Mouse (Mus musculus) hindbrain, embryonic 14.5 days (tissue): ENCODE measurements around the gene Tcf20. TPM values are rescaled to one million over a fixed set of nuclear protein-coding genes. Genes with fewer than 3 reads are reported as not detected.
"Not testable (repeated sequence)": the region's sequence is repeated elsewhere in the genome, so short reads cannot be mapped to it uniquely, and the experiment has no call there.

Source experiments
- ATAC-seq: fragments of 200-750 bp; cut with Nextera tagmentation; 2 replicates; pipeline ENCODE4 v1.8.0; 2017; ENCODE audit warnings: moderate number of reproducible peaks, mild to moderate bottlenecking, moderate TSS enrichment, moderate library complexity; ENCODE audit not compliant: low FRiP score
- DNase-seq: peaks from one replicate; pipeline ENCODE4 v3.0.0-alpha.2; 2015; ENCODE audit warnings: low spot score
- H3K27ac ChIP-seq: fragments of 300-500 bp; sonication (generic); 2 replicates; pipeline ENCODE4 v1.5.1; 2014; ENCODE audit warnings: mild to moderate bottlenecking, moderate library complexity
- H3K27me3 ChIP-seq: fragments of 300-500 bp; sonication (generic); 2 replicates; pipeline ENCODE4 v1.6.1; 2014; ENCODE audit warnings: mild to moderate bottlenecking, low read length, mixed read lengths; ENCODE audit not compliant: control insufficient read depth, insufficient read depth
- H3K36me3 ChIP-seq: fragments of 300-500 bp; sonication (generic); replicated peaks from 2 replicates; pipeline ENCODE4 v1.6.1; 2014; ENCODE audit not compliant: control insufficient read depth, insufficient read depth
- H3K4me1 ChIP-seq: fragments of 300-500 bp; sonication (generic); replicated peaks from 2 replicates; pipeline ENCODE4 v1.6.1; 2014; ENCODE audit warnings: antibody characterized with exemption, low read length, mixed read lengths; ENCODE audit not compliant: control insufficient read depth, insufficient read depth
- H3K4me2 ChIP-seq: fragments of 300-500 bp; sonication (generic); replicated peaks from 2 replicates; pipeline ENCODE4 v1.6.1; 2014; ENCODE audit warnings: mild to moderate bottlenecking, moderate library complexity
- H3K4me3 ChIP-seq: fragments of 300-500 bp; sonication (generic); replicated peaks from 2 replicates; pipeline ENCODE4 v1.5.1; 2014; ENCODE audit warnings: mild to moderate bottlenecking, low read length
- H3K9ac ChIP-seq: fragments of 300-500 bp; sonication (generic); 2 replicates; pipeline ENCODE4 v1.6.1; 2014
- H3K9me3 ChIP-seq: fragments of 300-500 bp; sonication (generic); 2 replicates; pipeline ENCODE4 v1.6.1; 2016; ENCODE audit warnings: low read length; ENCODE audit not compliant: control insufficient read depth
- WGBS: fragments of 180-500 bp; shearing (Covaris S2); extraction: QIAGEN DNeasy Blood & Tissue Kit; methylation state at CpG from one replicate; pipeline ENCODE4 v1.1.7; 2014; 5-methylcytosine and 5-hydroxymethylcytosine counted together
- microRNA-seq: library from miRNA; unstranded; fragments of <30 nt; microRNA quantifications from one replicate; pipeline ENCODE4, GENCODE M21; 2016
- polyA plus RNA-seq: library from polyadenylated mRNA; unstranded; fragments of >200 nt; fragmentation: Nextera tagmentation; extraction: Ambion mirVana; gene quantifications from 2 replicates; pipeline ENCODE4 v1.2.1, GENCODE M21; 2014

Tcf20 gene
- polyA plus RNA-seq, 1 experiment from 2014 or later = 14.0 TPM

DNA sequence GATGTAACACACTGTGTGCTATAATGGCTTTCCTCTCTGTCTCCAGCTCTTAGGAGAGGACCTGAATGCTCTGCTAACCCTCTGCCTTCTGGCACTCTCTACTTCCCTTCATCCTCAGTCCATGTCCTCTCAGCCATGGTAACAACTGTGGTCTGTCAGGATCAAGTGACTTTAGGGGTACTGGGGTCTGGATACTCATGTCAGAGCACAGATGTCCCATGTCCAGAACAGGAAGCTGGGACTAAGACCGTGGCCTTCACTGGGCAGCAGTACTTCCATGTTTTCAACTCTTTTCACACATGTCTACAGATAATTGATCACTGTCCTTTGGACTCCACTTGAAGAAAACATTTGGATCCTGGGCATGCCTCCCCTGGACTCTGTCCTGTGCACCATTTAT lies 203.9 kb downstream of the Tcf20 start:
- WGBS = 85% methylated on average over 1 of the region's 1 CpGs
- H3K4me3 ChIP-seq = no peak overlapping the region
- no peaks in the 10 kb centered on the region for H3K9me3 ChIP-seq
- no peak for ATAC-seq
- no peak for DNase-seq
- no peaks in the 10 kb centered on the region for H3K4me1 ChIP-seq
- no peak overlapping the region for H3K27ac ChIP-seq
- H3K9ac ChIP-seq = no peak overlapping the region
- H3K4me2 ChIP-seq = no peak overlapping the region
- H3K27me3 ChIP-seq = no peaks in the 10 kb centered on the region
- H3K36me3 ChIP-seq = no peaks in the 10 kb centered on the region

DNA sequence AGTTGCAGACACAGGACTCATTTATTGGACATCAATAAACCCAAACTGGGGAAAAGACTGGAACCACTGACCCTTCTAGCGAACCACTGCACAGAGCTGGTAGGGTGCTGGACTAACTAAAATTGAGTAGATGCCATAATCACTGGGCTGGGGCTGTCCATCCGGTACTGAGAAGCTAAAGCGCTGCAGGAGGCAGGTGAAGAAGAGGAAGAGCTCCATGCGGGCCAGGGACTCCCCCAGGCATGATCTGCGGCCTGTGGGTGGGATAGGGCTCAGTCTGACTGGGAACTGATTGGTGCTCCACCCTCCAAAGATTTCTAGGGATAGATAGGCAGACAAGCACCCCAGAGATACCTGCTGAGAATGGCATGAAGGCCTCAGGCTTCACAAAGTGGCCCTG lies 209.8 kb downstream of the Tcf20 start:
- not testable (repeated sequence) for DNase-seq, H3K9ac ChIP-seq, H3K4me3 ChIP-seq, ATAC-seq, H3K27me3 ChIP-seq, H3K36me3 ChIP-seq, H3K4me1 ChIP-seq, H3K9me3 ChIP-seq, H3K4me2 ChIP-seq, H3K27ac ChIP-seq
- WGBS = 90% methylated on average over 5 of the region's 5 CpGs

DNA sequence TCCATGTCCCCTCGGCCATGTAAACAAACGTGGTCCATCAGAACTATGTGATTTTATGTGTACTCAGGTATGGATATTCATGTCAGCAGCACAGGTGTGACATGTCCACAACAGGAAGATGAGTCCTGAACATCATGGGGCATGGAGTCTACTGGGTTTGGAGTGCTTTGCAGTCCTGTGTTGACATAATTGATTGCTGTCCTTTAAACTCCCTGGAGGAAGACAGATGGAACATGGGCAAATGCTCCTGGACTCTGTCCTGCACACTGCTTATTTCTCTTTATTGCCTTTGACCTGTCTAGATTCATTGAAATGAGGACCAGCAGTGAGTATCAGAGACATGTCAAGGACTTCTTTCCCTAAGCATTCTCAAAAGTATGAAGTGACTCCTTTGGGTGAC lies 221.7 kb downstream of the Tcf20 start:
- Histone ChIP-seq H3K9ac (no peak overlapping the region), H3K4me2 (no peak overlapping the region), H3K27me3 (no peaks in the 10 kb centered on the region), H3K27ac (no peak overlapping the region), H3K36me3 (no peaks in the 10 kb centered on the region), H3K4me3 (no peak overlapping the region), H3K9me3 (no peaks in the 10 kb centered on the region), H3K4me1 (no peaks in the 10 kb centered on the region)
- WGBS = 88% methylated on average over 2 of the region's 2 CpGs
- no peak for ATAC-seq
- no peak for DNase-seq

DNA sequence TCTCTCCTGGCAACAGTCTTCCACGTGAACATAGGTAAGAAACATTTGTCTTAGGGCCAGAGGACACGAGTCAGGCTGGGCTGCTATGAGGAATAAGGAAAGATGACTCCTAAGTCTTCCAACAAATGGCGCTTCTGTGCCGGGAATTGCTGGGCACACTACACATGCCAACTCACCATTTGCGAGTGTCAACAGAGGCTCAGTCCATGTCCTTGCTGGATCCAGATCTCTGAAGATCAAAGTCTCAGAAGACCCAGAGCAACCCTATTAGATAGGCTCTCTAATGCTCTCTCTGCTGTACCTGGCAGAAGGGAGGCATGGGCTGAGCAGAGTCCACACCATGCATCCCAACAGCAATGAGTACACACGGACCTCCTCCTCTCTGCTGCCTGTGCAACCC lies 222.8 kb downstream of the Tcf20 start:
- Histone ChIP-seq H3K4me1 (no peaks in the 10 kb centered on the region), H3K27ac (no peak overlapping the region), H3K4me3 (no peak overlapping the region), H3K4me2 (no peak overlapping the region), H3K36me3 (no peaks in the 10 kb centered on the region), H3K9me3 (no peaks in the 10 kb centered on the region), H3K9ac (no peak overlapping the region), H3K27me3 (no peaks in the 10 kb centered on the region)
- no peak for DNase-seq
- whole genome bisulfite sequencing = 87% methylated on average over 6 of the region's 6 CpGs
- ATAC-seq = no peak

DNA sequence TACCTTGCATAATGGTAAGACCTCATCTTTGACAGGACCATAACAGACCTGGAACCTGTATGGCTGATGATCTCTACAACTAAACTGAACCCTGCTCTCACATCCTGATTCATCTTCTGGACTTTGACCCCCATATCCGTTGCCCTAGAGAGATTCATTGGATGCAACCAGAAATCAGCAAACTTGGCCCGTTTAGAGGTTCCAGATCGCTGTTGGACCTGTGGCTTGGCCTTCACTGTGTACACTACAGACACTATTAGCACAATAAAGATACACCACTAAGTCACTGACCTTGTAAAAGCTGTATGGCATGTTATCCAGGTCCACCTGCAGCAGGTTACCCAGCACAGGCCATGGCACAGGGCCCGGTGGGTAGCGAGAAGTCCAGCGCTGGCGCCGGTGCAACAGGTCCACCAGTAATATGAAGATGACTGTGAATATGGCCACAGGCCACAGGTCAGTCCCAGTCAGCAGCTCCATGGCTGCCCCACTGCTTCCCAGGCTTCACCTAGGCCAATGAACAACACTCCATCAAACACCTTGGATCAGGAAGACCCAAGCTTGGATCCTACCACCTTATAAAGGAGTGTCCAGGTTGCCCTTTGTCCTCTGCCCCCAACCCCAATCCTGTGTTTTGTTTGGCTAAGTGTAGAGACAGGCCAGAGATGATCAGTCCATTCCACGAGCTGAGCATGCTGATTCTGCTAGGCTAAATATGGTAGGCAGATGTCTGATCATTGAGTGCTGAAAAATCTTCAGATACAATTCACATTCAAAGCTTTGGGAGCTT lies 223.8 kb downstream of the Tcf20 start, which contains the start of gene Cyp2d40:
Gene Cyp2d40, minus strand, starts transcription at position 553 of the 790 bp plus-strand sequence.
- 92% methylated on average over 9 of the region's 9 CpGs for WGBS
- H3K4me2 ChIP-seq = no peak within 1 kb of the TSS
- ATAC-seq (no peak), DNase-seq (no peak)
- no peak within 1 kb of the TSS for H3K9ac ChIP-seq
- no peak within 1 kb of the TSS for H3K27ac ChIP-seq
- H3K27me3 ChIP-seq = no peaks in the 10 kb centered on the region
- H3K4me3 ChIP-seq = no peak within 1 kb of the TSS
- H3K9me3 ChIP-seq = no peaks in the 10 kb centered on the region
- H3K36me3 ChIP-seq = no peaks in the 10 kb centered on the region
- no peaks in the 10 kb centered on the region for H3K4me1 ChIP-seq

Small RNA genes within 50 kb of the gene (microRNA-seq; reads per million reads assigned to microRNA genes)
- gene Gm27618 = not detected
- gene Mir3080 = 13.9 reads per million, percentile 33 among the genes with 10 or more reads in this experiment

Other genes with a start within 250 kb of the Tcf20 start
- not detected in 2 replicates for gene Cyp2d40, start 223.7 kb downstream of the Tcf20 start, polyA plus RNA-seq
- not detected in 2 replicates for gene Cyp2d26, start 193.6 kb downstream of the Tcf20 start, polyA plus RNA-seq
- 1.9 and 2.1 TPM in 2 replicates for gene Nfam1, start 45.4 kb upstream of the Tcf20 start, polyA plus RNA-seq
- 31.4 and 34.8 TPM in 2 replicates for gene Serhl, start 101.6 kb upstream of the Tcf20 start, polyA plus RNA-seq
- 64.7 and 68.2 TPM in 2 replicates for gene Rrp7a, start 134.9 kb upstream of the Tcf20 start, polyA plus RNA-seq
- 143 and 145 TPM in 2 replicates for gene Poldip3, start 161.5 kb upstream of the Tcf20 start, polyA plus RNA-seq
- gene Cyb5r3, start 184.7 kb upstream of the Tcf20 start, polyA plus RNA-seq = 112 and 129 TPM in 2 replicates